Mouse (Mus musculus) CH12.LX (cell line): ENCODE data around the gene Ahsa1. TPM values are rescaled to one million over a fixed set of nuclear protein-coding genes. Genes with fewer than 3 reads are reported as not detected.
A peak's percentile ranks its signal among the peaks of the same experiment; 100 is the strongest.
"Not testable (repeated sequence)": the region's sequence is repeated elsewhere in the genome, so short reads cannot be mapped to it uniquely, and the experiment has no call there.

Source experiments
- DNase-seq: peaks from one replicate; pipeline ENCODE4 v3.0.0-alpha.2; 2013; ENCODE audit errors: extremely low read depth
- H3K27ac ChIP-seq: 2 replicates; pipeline ENCODE4 v1.5.1; 2012; ENCODE audit warnings: low read depth, mild to moderate bottlenecking, control low read depth, moderate library complexity; ENCODE audit not compliant: insufficient read depth
- H3K27me3 ChIP-seq: replicated peaks from 2 replicates; pipeline ENCODE3; 2012; ENCODE audit warnings: inconsistent platforms
- H3K36me3 ChIP-seq, 2 experiments: replicated peaks in 1 of 2; 2 replicates each; pipeline versions ENCODE3 to v1.6.1; 2012; ENCODE audit warnings: inconsistent platforms in 1 of 2, low read length in 1 of 2, mild to moderate bottlenecking in 1 of 2, mixed read lengths in 1 of 2, moderate library complexity in 1 of 2; ENCODE audit not compliant: control insufficient read depth in 1 of 2, insufficient read depth in 1 of 2
- H3K4me1 ChIP-seq, 2 experiments: 2 replicates each; pipeline ENCODE4 v1.6.1; 2012; ENCODE audit warnings: inconsistent platforms in 1 of 2, moderate library complexity in 1 of 2; ENCODE audit not compliant: insufficient read depth in 2 of 2, control insufficient read depth in 1 of 2
- H3K4me2 ChIP-seq: 2 replicates; pipeline ENCODE4 v1.6.1; 2012; ENCODE audit warnings: low read depth, mild to moderate bottlenecking, control low read depth; ENCODE audit not compliant: poor library complexity, insufficient read depth, severe bottlenecking
- H3K4me3 ChIP-seq, 3 experiments: fragments of 150-350 bp in 1 of 3; sonication (generic) in 1 of 3; replicated peaks in 1 of 3; 2 replicates each; pipeline versions ENCODE3 to v1.5.1; 2011 to 2012; ENCODE audit warnings: low read depth in 2 of 3, low read length in 2 of 3, mild to moderate bottlenecking in 2 of 3, moderate library complexity in 2 of 3, control low read depth in 1 of 3, improper control_type of control experiment in 1 of 3, inconsistent platforms in 1 of 3, mixed read lengths in 1 of 3; ENCODE audit not compliant: poor library complexity in 1 of 3
- H3K79me2 ChIP-seq: replicated peaks from 2 replicates; pipeline ENCODE4 v1.6.1; 2012; ENCODE audit warnings: mild to moderate bottlenecking, moderate library complexity; ENCODE audit not compliant: control insufficient read depth, poor library complexity, insufficient read depth, severe bottlenecking; ENCODE audit errors: extremely low read depth
- H3K9ac ChIP-seq: 2 replicates; pipeline ENCODE4 v1.6.1; 2012; ENCODE audit warnings: low read depth, mild to moderate bottlenecking, control low read depth, moderate library complexity; ENCODE audit not compliant: insufficient read depth
- H3K9me3 ChIP-seq: replicated peaks from 2 replicates; pipeline ENCODE3; 2012; ENCODE audit warnings: low read length, inconsistent platforms, mixed read lengths
- CHD2 ChIP-seq: IDR thresholded peaks from 2 replicates; pipeline ENCODE4 v1.6.1; 2011; ENCODE audit warnings: low read length, improper control_type of control experiment
- CTCF ChIP-seq, 2 experiments: IDR thresholded peaks in 1 of 2; conservative IDR thresholded peaks in 1 of 2; 2 replicates each; pipeline ENCODE4 v1.5.1; 2011 to 2012; ENCODE audit warnings: low read depth in 2 of 2, low read length in 2 of 2, improper control_type of control experiment in 1 of 2, inconsistent platforms in 1 of 2, mild to moderate bottlenecking in 1 of 2, moderate library complexity in 1 of 2
- E2F4 ChIP-seq: IDR thresholded peaks from 2 replicates; pipeline ENCODE4 v1.6.1; 2011; ENCODE audit warnings: low read depth, low read length, improper control_type of control experiment; ENCODE audit not compliant: insufficient replicate concordance
- GABPA ChIP-seq: IDR thresholded peaks from 2 replicates; pipeline ENCODE4 v1.6.1; 2012; ENCODE audit warnings: low read depth, low read length, improper control_type of control experiment, inconsistent platforms; ENCODE audit not compliant: insufficient replicate concordance
- HCFC1 ChIP-seq: IDR thresholded peaks from 2 replicates; pipeline ENCODE4 v1.6.1; 2012; ENCODE audit warnings: low read depth, mild to moderate bottlenecking, inconsistent platforms, low read length, improper control_type of control experiment
- KAT2A ChIP-seq: IDR thresholded peaks from 2 replicates; pipeline ENCODE4 v1.6.1; 2012; ENCODE audit warnings: low read length, improper control_type of control experiment, inconsistent platforms; ENCODE audit not compliant: insufficient replicate concordance
- MAFK ChIP-seq: IDR thresholded peaks from 2 replicates; pipeline ENCODE4 v1.6.1; 2011; ENCODE audit warnings: low read length, improper control_type of control experiment; ENCODE audit not compliant: insufficient replicate concordance
- MXI1 ChIP-seq: IDR thresholded peaks from 2 replicates; pipeline ENCODE4 v1.6.1; 2011; ENCODE audit warnings: mild to moderate bottlenecking, low read depth, low read length, improper control_type of control experiment
- NRF1 ChIP-seq: IDR thresholded peaks from 2 replicates; pipeline ENCODE4 v1.6.1; 2014; ENCODE audit warnings: low read depth, mild to moderate bottlenecking, inconsistent platforms, low read length, improper control_type of control experiment, moderate library complexity
- PAX5 ChIP-seq: IDR thresholded peaks from 2 replicates; pipeline ENCODE4 v1.6.1; 2012; ENCODE audit warnings: low read length, inconsistent platforms, mixed read lengths
- POLR2A ChIP-seq: IDR thresholded peaks from 2 replicates; pipeline ENCODE4 v1.6.1; 2011; ENCODE audit warnings: low read depth, mild to moderate bottlenecking, improper control_type of control experiment, low read length
- RCOR1 ChIP-seq: conservative IDR thresholded peaks from 2 replicates; pipeline ENCODE4 v1.6.1; 2012; ENCODE audit warnings: low read depth, mild to moderate bottlenecking, inconsistent platforms, low read length, improper control_type of control experiment
- TBP ChIP-seq: conservative IDR thresholded peaks from 2 replicates; pipeline ENCODE4 v1.6.1; 2011; ENCODE audit warnings: low read depth, low read length, improper control_type of control experiment
- ZC3H11A ChIP-seq: IDR thresholded peaks from 2 replicates; pipeline ENCODE4 v1.6.1; 2012; ENCODE audit warnings: low read depth, mild to moderate bottlenecking, inconsistent platforms, low read length, improper control_type of control experiment
- ZKSCAN1 ChIP-seq: IDR thresholded peaks from 2 replicates; pipeline ENCODE4 v1.6.1; 2012; ENCODE audit warnings: low read depth, inconsistent platforms, low read length, improper control_type of control experiment, borderline replicate concordance
- ZMIZ1 ChIP-seq: IDR thresholded peaks from 2 replicates; pipeline ENCODE4 v1.6.1; 2012; ENCODE audit warnings: low read depth, mild to moderate bottlenecking, inconsistent platforms, low read length, improper control_type of control experiment
- dilution Hi-C: fragments of 300-500 bp; cut with MboI; formaldehyde crosslinking; loops from 2 replicates; pipeline ENCODE4 v1.14.3; 2020; ENCODE audit warnings: low sequenced_read_pairs; ENCODE audit not compliant: extremely low pct_unique_long_range_greater_than_20kb, extremely low pct_ligation_motif_present
- in situ Hi-C: fragments of 300-500 bp; cut with MboI; formaldehyde crosslinking; loops from 3 replicates; pipeline ENCODE4 v1.14.3; 2019; ENCODE audit warnings: low sequenced_read_pairs, low pct_ligation_motif_present, low pct_unique_long_range_greater_than_20kb, mixed read lengths
- polyA plus RNA-seq: library from polyadenylated mRNA; unstranded; fragments of >175 nt; gene quantifications from 2 replicates; pipeline ENCODE4 v1.2.1, GENCODE M21; 2012; ENCODE audit warnings: low read depth; ENCODE audit not compliant: insufficient read length
- total RNA-seq, 2 experiments: library from RNA; depleted of rRNA; stranded (reverse); fragments of 300-350 nt in 1 of 2; fragments of >200 nt in 1 of 2; gene quantifications; 2 replicates each; pipeline ENCODE4 v1.2.3; 2012 to 2014

The Ahsa1 gene
- total and polyA plus RNA-seq, 3 experiments, result 288 to 456 (median 392) TPM

DNA sequence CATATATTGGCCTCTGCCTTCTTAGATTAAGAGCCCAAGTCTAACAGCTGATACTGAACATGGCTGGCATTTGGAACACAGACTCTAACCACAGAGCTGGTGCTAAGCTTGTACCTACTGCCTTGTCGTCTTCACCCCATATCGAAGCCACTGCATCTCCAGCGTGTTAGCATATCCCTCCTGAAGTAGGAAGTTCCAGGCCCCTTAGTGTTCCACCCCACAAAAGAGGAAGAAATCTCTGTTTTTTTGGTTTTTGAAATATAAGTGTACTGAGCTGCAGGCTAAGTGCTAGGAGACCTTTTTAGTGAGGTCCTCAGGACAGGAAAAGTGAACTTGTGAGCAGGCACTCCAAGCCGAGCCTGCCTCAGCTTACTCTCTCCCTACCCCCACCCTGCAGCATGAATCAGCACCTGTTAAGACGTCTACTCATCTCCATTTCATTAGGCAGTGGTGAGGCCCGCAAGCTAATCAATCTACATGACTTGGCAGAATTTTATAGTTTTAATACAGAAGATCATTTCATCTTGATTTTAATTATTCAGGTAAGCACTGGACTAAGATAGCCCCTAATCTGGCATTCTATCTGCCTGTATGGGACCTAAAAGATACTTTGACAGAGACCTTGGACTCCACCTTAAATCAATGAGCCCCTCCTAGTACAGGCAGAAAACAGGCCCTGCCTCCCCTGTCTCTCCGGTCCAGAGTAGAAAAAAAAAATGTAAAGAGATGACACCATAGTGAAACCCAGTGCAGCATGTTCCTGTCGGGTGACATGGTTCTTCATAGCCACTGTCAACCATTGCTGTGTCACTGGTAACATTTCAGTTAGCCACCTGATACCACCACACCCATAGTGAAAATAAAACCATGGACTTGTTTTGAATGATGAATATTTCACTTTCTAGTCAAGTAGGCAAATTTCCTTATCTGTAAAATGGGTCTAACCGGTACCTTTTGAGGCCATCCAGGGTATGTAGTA lies 8.9 kb downstream of the Ahsa1 start:
- Histone ChIP-seq H3K79me2 (no peaks in the 10 kb centered on the region), H3K9me3 (no peaks in the 10 kb centered on the region), H3K9ac (no peak overlapping the region), H3K4me3 (no peak overlapping the region), H3K27me3 (no peaks in the 10 kb centered on the region), H3K4me2 (no peak overlapping the region), H3K27ac (no peak overlapping the region), H3K36me3 (peaks cover 59 to 90% of the 10 kb centered on the region in 2 experiments), H3K4me1 (peaks cover 0 to 42% of the 10 kb centered on the region in 2 experiments; a peak in 2 of 4 replicates)
- dilution Hi-C loops, result no loop called here
- in situ Hi-C loops, result loop anchor here (10.0 kb wide), 1 partner anchor 50 kb away; no protein-coding TSS in a partner anchor
- no peak for DNase-seq
- TF ChIP-seq MAFK (0 out of 2 replicates have a peak, but pooled peaks have one; percentile 5), POLR2A (no peak; the same call in 1 of the 2 replicates)

- H3K27me3 ChIP-seq, H3K4me3 ChIP-seq, H3K4me2 ChIP-seq, H3K9ac ChIP-seq, H3K79me2 ChIP-seq, dilution Hi-C loops, DNase-seq, H3K27ac ChIP-seq, H3K9me3 ChIP-seq: not testable (repeated sequence)
- in situ Hi-C loops, result loop anchor here (10.0 kb wide), 1 partner anchor 48 kb away; no protein-coding TSS in a partner anchor
- Histone ChIP-seq H3K4me1 (peaks cover 0 to 40% of the 10 kb centered on the region in 2 experiments; a peak in 2 of 4 replicates), H3K36me3 (peaks cover 41 to 69% of the 10 kb centered on the region in 2 experiments)
Observed at GRCm38 (mm10) chr12:87277251-87277650, 11.0 kb downstream of the Ahsa1 start.

GRCm38 (mm10) chr12:87278118-87278730 lies 11.9 kb downstream of the Ahsa1 start:
- Histone ChIP-seq H3K4me3 (no peak overlapping the region), H3K79me2 (no peaks in the 10 kb centered on the region), H3K9ac (no peak overlapping the region), H3K9me3 (no peaks in the 10 kb centered on the region), H3K36me3 (peaks cover 32 to 59% of the 10 kb centered on the region in 2 experiments), H3K4me1 (peaks cover 0 to 36% of the 10 kb centered on the region in 2 experiments; a peak in 2 of 4 replicates), H3K27ac (no peak overlapping the region), H3K27me3 (no peaks in the 10 kb centered on the region), H3K4me2 (no peak overlapping the region)
- dilution Hi-C loops (no loop called here), in situ Hi-C loops (loop anchor here (10.0 kb wide), 1 partner anchor 47 kb away; no protein-coding TSS in a partner anchor)
- DNase-seq, result no peak
- TF ChIP-seq KAT2A (no peak), HCFC1 (no peak), NRF1 (no peak), PAX5 (no peak), TBP (no peak), CHD2 (no peak), ZKSCAN1 (no peak), MXI1 (no peak), RCOR1 (no peak), CTCF (conservative IDR thresholded peaks at IDR 0.05 in 1 of 2, IDR thresholded peaks at IDR 0.05 in 1 of 2; ENCODE audit: low read depth in 2 of 2, low read length in 2 of 2) (no peak), GABPA (no peak), ZMIZ1 (no peak), E2F4 (no peak), ZC3H11A (no peak)
